Mouse (Mus musculus) CH12.LX (cell line): ENCODE data around the gene Pla1a. TPM values are rescaled to one million over a fixed set of nuclear protein-coding genes. Genes with fewer than 3 reads are reported as not detected.

Experiments used
- DNase-seq: peaks from one replicate; pipeline ENCODE4 v3.0.0-alpha.2; 2013; ENCODE audit errors: extremely low read depth
- H3K27ac ChIP-seq: 2 replicates; pipeline ENCODE4 v1.5.1; 2012; ENCODE audit warnings: low read depth, mild to moderate bottlenecking, control low read depth, moderate library complexity; ENCODE audit not compliant: insufficient read depth
- H3K27me3 ChIP-seq: replicated peaks from 2 replicates; pipeline ENCODE3; 2012; ENCODE audit warnings: inconsistent platforms
- H3K36me3 ChIP-seq, 2 experiments: replicated peaks in 1 of 2; 2 replicates each; pipeline versions ENCODE3 to v1.6.1; 2012; ENCODE audit warnings: inconsistent platforms in 1 of 2, low read length in 1 of 2, mild to moderate bottlenecking in 1 of 2, mixed read lengths in 1 of 2, moderate library complexity in 1 of 2; ENCODE audit not compliant: control insufficient read depth in 1 of 2, insufficient read depth in 1 of 2
- H3K4me1 ChIP-seq, 2 experiments: 2 replicates each; pipeline ENCODE4 v1.6.1; 2012; ENCODE audit warnings: inconsistent platforms in 1 of 2, moderate library complexity in 1 of 2; ENCODE audit not compliant: insufficient read depth in 2 of 2, control insufficient read depth in 1 of 2
- H3K4me2 ChIP-seq: 2 replicates; pipeline ENCODE4 v1.6.1; 2012; ENCODE audit warnings: low read depth, mild to moderate bottlenecking, control low read depth; ENCODE audit not compliant: poor library complexity, insufficient read depth, severe bottlenecking
- H3K4me3 ChIP-seq, 3 experiments: fragments of 150-350 bp in 1 of 3; sonication (generic) in 1 of 3; replicated peaks in 1 of 3; 2 replicates each; pipeline versions ENCODE3 to v1.5.1; 2011 to 2012; ENCODE audit warnings: low read depth in 2 of 3, low read length in 2 of 3, mild to moderate bottlenecking in 2 of 3, moderate library complexity in 2 of 3, control low read depth in 1 of 3, improper control_type of control experiment in 1 of 3, inconsistent platforms in 1 of 3, mixed read lengths in 1 of 3; ENCODE audit not compliant: poor library complexity in 1 of 3
- H3K79me2 ChIP-seq: replicated peaks from 2 replicates; pipeline ENCODE4 v1.6.1; 2012; ENCODE audit warnings: mild to moderate bottlenecking, moderate library complexity; ENCODE audit not compliant: control insufficient read depth, poor library complexity, insufficient read depth, severe bottlenecking; ENCODE audit errors: extremely low read depth
- H3K9ac ChIP-seq: 2 replicates; pipeline ENCODE4 v1.6.1; 2012; ENCODE audit warnings: low read depth, mild to moderate bottlenecking, control low read depth, moderate library complexity; ENCODE audit not compliant: insufficient read depth
- H3K9me3 ChIP-seq: replicated peaks from 2 replicates; pipeline ENCODE3; 2012; ENCODE audit warnings: low read length, inconsistent platforms, mixed read lengths
- BHLHE40 ChIP-seq: IDR thresholded peaks from 2 replicates; pipeline ENCODE4 v1.6.1; 2011; ENCODE audit warnings: mild to moderate bottlenecking, low read depth, low read length, improper control_type of control experiment
- CHD2 ChIP-seq: IDR thresholded peaks from 2 replicates; pipeline ENCODE4 v1.6.1; 2011; ENCODE audit warnings: low read length, improper control_type of control experiment
- CTCF ChIP-seq, 2 experiments: IDR thresholded peaks in 1 of 2; conservative IDR thresholded peaks in 1 of 2; 2 replicates each; pipeline ENCODE4 v1.5.1; 2011 to 2012; ENCODE audit warnings: low read depth in 2 of 2, low read length in 2 of 2, improper control_type of control experiment in 1 of 2, inconsistent platforms in 1 of 2, mild to moderate bottlenecking in 1 of 2, moderate library complexity in 1 of 2
- E2F4 ChIP-seq: IDR thresholded peaks from 2 replicates; pipeline ENCODE4 v1.6.1; 2011; ENCODE audit warnings: low read depth, low read length, improper control_type of control experiment; ENCODE audit not compliant: insufficient replicate concordance
- ELF1 ChIP-seq: IDR thresholded peaks from 2 replicates; pipeline ENCODE4 v1.6.1; 2014; ENCODE audit warnings: low read depth, mild to moderate bottlenecking, inconsistent platforms, low read length, improper control_type of control experiment
- EP300 ChIP-seq: IDR thresholded peaks from 2 replicates; pipeline ENCODE4 v1.6.1; 2011; ENCODE audit warnings: low read length, improper control_type of control experiment
- GABPA ChIP-seq: IDR thresholded peaks from 2 replicates; pipeline ENCODE4 v1.6.1; 2012; ENCODE audit warnings: low read depth, low read length, improper control_type of control experiment, inconsistent platforms; ENCODE audit not compliant: insufficient replicate concordance
- IRF4 ChIP-seq: IDR thresholded peaks from 2 replicates; pipeline ENCODE4 v1.6.1; 2014; ENCODE audit warnings: low read depth, mild to moderate bottlenecking, inconsistent platforms, low read length, improper control_type of control experiment
- JUN ChIP-seq: IDR thresholded peaks from 2 replicates; pipeline ENCODE4 v1.6.1; 2011; ENCODE audit warnings: low read depth, mild to moderate bottlenecking, low read length, improper control_type of control experiment, moderate library complexity; ENCODE audit not compliant: insufficient read depth
- JUND ChIP-seq: conservative IDR thresholded peaks from 2 replicates; pipeline ENCODE4 v1.6.1; 2011; ENCODE audit warnings: low read depth, low read length, improper control_type of control experiment
- KAT2A ChIP-seq: IDR thresholded peaks from 2 replicates; pipeline ENCODE4 v1.6.1; 2012; ENCODE audit warnings: low read length, improper control_type of control experiment, inconsistent platforms; ENCODE audit not compliant: insufficient replicate concordance
- MAX ChIP-seq: IDR thresholded peaks from 2 replicates; pipeline ENCODE4 v1.6.1; 2011; ENCODE audit warnings: low read length, improper control_type of control experiment
- MEF2A ChIP-seq: IDR thresholded peaks from 2 replicates; pipeline ENCODE4 v1.6.1; 2014; ENCODE audit warnings: low read depth, mild to moderate bottlenecking, inconsistent platforms, low read length, improper control_type of control experiment, borderline replicate concordance
- MYC ChIP-seq: IDR thresholded peaks from 2 replicates; pipeline ENCODE4 v1.6.1; 2011; ENCODE audit warnings: low read depth, mild to moderate bottlenecking, improper control_type of control experiment, low read length
- NELFE ChIP-seq: IDR thresholded peaks from 2 replicates; pipeline ENCODE4 v1.6.1; 2011; ENCODE audit warnings: low read depth, low read length, improper control_type of control experiment
- NRF1 ChIP-seq: IDR thresholded peaks from 2 replicates; pipeline ENCODE4 v1.6.1; 2014; ENCODE audit warnings: low read depth, mild to moderate bottlenecking, inconsistent platforms, low read length, improper control_type of control experiment, moderate library complexity
- PAX5 ChIP-seq: IDR thresholded peaks from 2 replicates; pipeline ENCODE4 v1.6.1; 2012; ENCODE audit warnings: low read length, inconsistent platforms, mixed read lengths
- RAD21 ChIP-seq: IDR thresholded peaks from 2 replicates; pipeline ENCODE4 v1.6.1; 2011; ENCODE audit warnings: low read depth, mild to moderate bottlenecking, low read length, improper control_type of control experiment, moderate library complexity
- RCOR1 ChIP-seq: conservative IDR thresholded peaks from 2 replicates; pipeline ENCODE4 v1.6.1; 2012; ENCODE audit warnings: low read depth, mild to moderate bottlenecking, inconsistent platforms, low read length, improper control_type of control experiment
- SIN3A ChIP-seq: IDR thresholded peaks from 2 replicates; pipeline ENCODE4 v1.6.1; 2012; ENCODE audit warnings: low read length, improper control_type of control experiment, inconsistent platforms
- SMC3 ChIP-seq: IDR thresholded peaks from 2 replicates; pipeline ENCODE4 v1.6.1; 2011; ENCODE audit warnings: low read depth, low read length, improper control_type of control experiment
- TBP ChIP-seq: conservative IDR thresholded peaks from 2 replicates; pipeline ENCODE4 v1.6.1; 2011; ENCODE audit warnings: low read depth, low read length, improper control_type of control experiment
- TCF12 ChIP-seq: IDR thresholded peaks from 2 replicates; pipeline ENCODE4 v1.6.1; 2014; ENCODE audit warnings: low read depth, mild to moderate bottlenecking, inconsistent platforms, low read length, improper control_type of control experiment
- UBTF ChIP-seq: IDR thresholded peaks from 2 replicates; pipeline ENCODE4 v1.6.1; 2012; ENCODE audit warnings: low read depth, mild to moderate bottlenecking, inconsistent platforms, low read length, improper control_type of control experiment, moderate library complexity
- USF1 ChIP-seq: IDR thresholded peaks from 2 replicates; pipeline ENCODE4 v1.6.1; 2014; ENCODE audit warnings: low read depth, mild to moderate bottlenecking, inconsistent platforms, low read length, improper control_type of control experiment
- USF2 ChIP-seq: conservative IDR thresholded peaks from 2 replicates; pipeline ENCODE4 v1.6.1; 2011; ENCODE audit warnings: low read depth, low read length, improper control_type of control experiment
- ZC3H11A ChIP-seq: IDR thresholded peaks from 2 replicates; pipeline ENCODE4 v1.6.1; 2012; ENCODE audit warnings: low read depth, mild to moderate bottlenecking, inconsistent platforms, low read length, improper control_type of control experiment
- ZMIZ1 ChIP-seq: IDR thresholded peaks from 2 replicates; pipeline ENCODE4 v1.6.1; 2012; ENCODE audit warnings: low read depth, mild to moderate bottlenecking, inconsistent platforms, low read length, improper control_type of control experiment
- ZNF384 ChIP-seq: IDR thresholded peaks from 2 replicates; pipeline ENCODE4 v1.6.1; 2012; ENCODE audit warnings: low read depth, low read length, improper control_type of control experiment, inconsistent platforms
- dilution Hi-C: fragments of 300-500 bp; cut with MboI; formaldehyde crosslinking; loops from 2 replicates; pipeline ENCODE4 v1.14.3; 2020; ENCODE audit warnings: low sequenced_read_pairs; ENCODE audit not compliant: extremely low pct_unique_long_range_greater_than_20kb, extremely low pct_ligation_motif_present
- in situ Hi-C: fragments of 300-500 bp; cut with MboI; formaldehyde crosslinking; loops from 3 replicates; pipeline ENCODE4 v1.14.3; 2019; ENCODE audit warnings: low sequenced_read_pairs, low pct_ligation_motif_present, low pct_unique_long_range_greater_than_20kb, mixed read lengths
- polyA plus RNA-seq: library from polyadenylated mRNA; unstranded; fragments of >175 nt; gene quantifications from 2 replicates; pipeline ENCODE4 v1.2.1, GENCODE M21; 2012; ENCODE audit warnings: low read depth; ENCODE audit not compliant: insufficient read length
- total RNA-seq, 2 experiments: library from RNA; depleted of rRNA; stranded (reverse); fragments of 300-350 nt in 1 of 2; fragments of >200 nt in 1 of 2; gene quantifications; 2 replicates each; pipeline ENCODE4 v1.2.3; 2012 to 2014

The Pla1a gene
- total and polyA plus RNA-seq, 3 experiments = 9.3 to 27.9 (median 14.3) TPM

DNA sequence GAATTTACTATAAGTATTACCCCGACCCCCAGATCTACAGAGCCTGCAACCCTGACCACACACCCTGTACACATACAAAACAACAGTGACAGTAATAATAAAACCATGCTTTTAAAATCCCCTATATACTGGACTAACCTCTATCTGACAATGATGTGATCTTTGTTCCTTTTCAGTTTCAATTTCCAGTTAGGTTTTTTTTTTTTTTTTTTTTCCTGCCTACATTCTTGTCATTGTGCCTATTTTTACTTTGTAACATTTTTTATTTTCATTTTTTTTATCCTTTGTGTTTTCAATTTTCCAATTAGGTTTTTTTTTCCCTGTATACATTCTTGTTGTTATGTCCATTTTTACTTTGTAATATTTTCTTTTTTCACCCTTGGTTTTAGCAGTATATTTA lies 7.1 kb downstream of the Pla1a start:
- Histone ChIP-seq H3K79me2 (no peaks in the 10 kb centered on the region), H3K9ac (no peak overlapping the region), H3K4me3 (no peak overlapping the region), H3K4me1 (peaks cover 2 to 12% of the 10 kb centered on the region in 2 experiments; a peak in 3 of 4 replicates), H3K9me3 (no peaks in the 10 kb centered on the region), H3K27ac (no peak overlapping the region), H3K36me3 (no peaks in the 10 kb centered on the region), H3K4me2 (no peak overlapping the region)
- DNase-seq = no peak
- dilution Hi-C loops = no loop called here
- TF ChIP-seq CHD2 (no peak), TCF12 (no peak), MAX (no peak), BHLHE40 (no peak), PAX5 (no peak), USF1 (no peak), NELFE (no peak), JUN (no peak), EP300 (peak; percentile 24; the same call in 1 of the 2 replicates), CTCF (conservative IDR thresholded peaks at IDR 0.05 in 1 of 2, IDR thresholded peaks at IDR 0.05 in 1 of 2; ENCODE audit: low read depth in 2 of 2, low read length in 2 of 2) (no peak), NRF1 (no peak), E2F4 (no peak), SMC3 (no peak), TBP (no peak), SIN3A (no peak), USF2 (no peak), IRF4 (peak; percentile 9; the same call in 1 of the 2 replicates), KAT2A (no peak), GABPA (no peak), UBTF (no peak), ELF1 (no peak), ZNF384 (peak; percentile 94), MYC (no peak)
- TF ChIP-seq, all 38 proteins: peak for 3
- in situ Hi-C loops = no loop called here
- no peaks in the 10 kb centered on the region for H3K27me3 ChIP-seq

DNA sequence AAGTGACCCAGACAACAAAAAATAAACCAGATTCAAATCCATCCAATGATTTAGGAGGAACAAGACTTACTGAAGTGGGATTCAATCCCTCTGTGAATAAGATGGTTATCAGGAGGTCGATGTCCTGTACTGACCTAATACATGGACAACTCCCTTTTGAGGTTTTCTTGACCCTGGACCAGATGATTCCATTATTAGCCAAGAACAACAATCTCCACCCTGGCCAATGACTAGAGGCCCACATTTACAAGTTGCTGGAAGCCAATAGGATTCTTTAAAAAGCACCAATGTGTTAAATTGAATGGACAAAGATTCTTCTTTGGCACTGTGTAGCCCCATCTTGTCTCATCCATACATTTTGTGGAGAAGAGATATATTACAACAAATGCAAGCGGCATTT lies 7.6 kb downstream of the Pla1a start:
- dilution Hi-C loops (no loop called here), in situ Hi-C loops (no loop called here)
- H3K27ac ChIP-seq = no peak overlapping the region
- no peak overlapping the region for H3K9ac ChIP-seq
- DNase-seq = no peak
- H3K4me2 ChIP-seq = no peak overlapping the region
- H3K27me3 ChIP-seq = no peaks in the 10 kb centered on the region
- no peaks in the 10 kb centered on the region for H3K9me3 ChIP-seq
- TF ChIP-seq JUND (no peak), MYC (no peak), RCOR1 (no peak), RAD21 (no peak), MAX (no peak), KAT2A (no peak), ZMIZ1 (no peak), IRF4 (no peak), MEF2A (no peak), SIN3A (no peak), NELFE (no peak), ZC3H11A (no peak), GABPA (no peak)
- no peak overlapping the region for H3K4me3 ChIP-seq
- H3K4me1 ChIP-seq = peaks cover 0 to 8% of the 10 kb centered on the region in 2 experiments; a peak in 2 of 4 replicates
- H3K79me2 ChIP-seq = no peaks in the 10 kb centered on the region
- no peaks in the 10 kb centered on the region for H3K36me3 ChIP-seq
